Mouse (Mus musculus) CH12.LX (cell line): Measurements from ENCODE around the gene Mef2d. TPM values are rescaled to one million over a fixed set of nuclear protein-coding genes. Genes with fewer than 3 reads are reported as not detected.

Source experiments
- DNase-seq: peaks from one replicate; pipeline ENCODE4 v3.0.0-alpha.2; 2013; ENCODE audit errors: extremely low read depth
- H3K27ac ChIP-seq: 2 replicates; pipeline ENCODE4 v1.5.1; 2012; ENCODE audit warnings: low read depth, mild to moderate bottlenecking, control low read depth, moderate library complexity; ENCODE audit not compliant: insufficient read depth
- H3K27me3 ChIP-seq: replicated peaks from 2 replicates; pipeline ENCODE3; 2012; ENCODE audit warnings: inconsistent platforms
- H3K36me3 ChIP-seq, 2 experiments: replicated peaks in 1 of 2; 2 replicates each; pipeline versions ENCODE3 to v1.6.1; 2012; ENCODE audit warnings: inconsistent platforms in 1 of 2, low read length in 1 of 2, mild to moderate bottlenecking in 1 of 2, mixed read lengths in 1 of 2, moderate library complexity in 1 of 2; ENCODE audit not compliant: control insufficient read depth in 1 of 2, insufficient read depth in 1 of 2
- H3K4me1 ChIP-seq, 2 experiments: 2 replicates each; pipeline ENCODE4 v1.6.1; 2012; ENCODE audit warnings: inconsistent platforms in 1 of 2, moderate library complexity in 1 of 2; ENCODE audit not compliant: insufficient read depth in 2 of 2, control insufficient read depth in 1 of 2
- H3K4me2 ChIP-seq: 2 replicates; pipeline ENCODE4 v1.6.1; 2012; ENCODE audit warnings: low read depth, mild to moderate bottlenecking, control low read depth; ENCODE audit not compliant: poor library complexity, insufficient read depth, severe bottlenecking
- H3K4me3 ChIP-seq, 3 experiments: fragments of 150-350 bp in 1 of 3; sonication (generic) in 1 of 3; replicated peaks in 1 of 3; 2 replicates each; pipeline versions ENCODE3 to v1.5.1; 2011 to 2012; ENCODE audit warnings: low read depth in 2 of 3, low read length in 2 of 3, mild to moderate bottlenecking in 2 of 3, moderate library complexity in 2 of 3, control low read depth in 1 of 3, improper control_type of control experiment in 1 of 3, inconsistent platforms in 1 of 3, mixed read lengths in 1 of 3; ENCODE audit not compliant: poor library complexity in 1 of 3
- H3K79me2 ChIP-seq: replicated peaks from 2 replicates; pipeline ENCODE4 v1.6.1; 2012; ENCODE audit warnings: mild to moderate bottlenecking, moderate library complexity; ENCODE audit not compliant: control insufficient read depth, poor library complexity, insufficient read depth, severe bottlenecking; ENCODE audit errors: extremely low read depth
- H3K9ac ChIP-seq: 2 replicates; pipeline ENCODE4 v1.6.1; 2012; ENCODE audit warnings: low read depth, mild to moderate bottlenecking, control low read depth, moderate library complexity; ENCODE audit not compliant: insufficient read depth
- H3K9me3 ChIP-seq: replicated peaks from 2 replicates; pipeline ENCODE3; 2012; ENCODE audit warnings: low read length, inconsistent platforms, mixed read lengths
- BHLHE40 ChIP-seq: IDR thresholded peaks from 2 replicates; pipeline ENCODE4 v1.6.1; 2011; ENCODE audit warnings: mild to moderate bottlenecking, low read depth, low read length, improper control_type of control experiment
- CTCF ChIP-seq, 2 experiments: IDR thresholded peaks in 1 of 2; conservative IDR thresholded peaks in 1 of 2; 2 replicates each; pipeline ENCODE4 v1.5.1; 2011 to 2012; ENCODE audit warnings: low read depth in 2 of 2, low read length in 2 of 2, improper control_type of control experiment in 1 of 2, inconsistent platforms in 1 of 2, mild to moderate bottlenecking in 1 of 2, moderate library complexity in 1 of 2
- ZNF384 ChIP-seq: IDR thresholded peaks from 2 replicates; pipeline ENCODE4 v1.6.1; 2012; ENCODE audit warnings: low read depth, low read length, improper control_type of control experiment, inconsistent platforms
- dilution Hi-C: fragments of 300-500 bp; cut with MboI; formaldehyde crosslinking; loops from 2 replicates; pipeline ENCODE4 v1.14.3; 2020; ENCODE audit warnings: low sequenced_read_pairs; ENCODE audit not compliant: extremely low pct_unique_long_range_greater_than_20kb, extremely low pct_ligation_motif_present
- in situ Hi-C: fragments of 300-500 bp; cut with MboI; formaldehyde crosslinking; loops from 3 replicates; pipeline ENCODE4 v1.14.3; 2019; ENCODE audit warnings: low sequenced_read_pairs, low pct_ligation_motif_present, low pct_unique_long_range_greater_than_20kb, mixed read lengths
- polyA plus RNA-seq: library from polyadenylated mRNA; unstranded; fragments of >175 nt; gene quantifications from 2 replicates; pipeline ENCODE4 v1.2.1, GENCODE M21; 2012; ENCODE audit warnings: low read depth; ENCODE audit not compliant: insufficient read length
- total RNA-seq, 2 experiments: library from RNA; depleted of rRNA; stranded (reverse); fragments of 300-350 nt in 1 of 2; fragments of >200 nt in 1 of 2; gene quantifications; 2 replicates each; pipeline ENCODE4 v1.2.3; 2012 to 2014

Mef2d gene
- total and polyA plus RNA-seq, 3 experiments, result 4.8 to 75.8 (median 10.9) TPM

GRCm38 (mm10) chr3:88219940-88220339 lies 77.8 kb downstream of the Mef2d start:
- peaks cover 84% of the 10 kb centered on the region for H3K27me3 ChIP-seq
- peaks cover 5% of the 10 kb centered on the region for H3K9me3 ChIP-seq
- dilution Hi-C loops, result no loop called here
- no peaks in the 10 kb centered on the region for H3K36me3 ChIP-seq
- no peak overlapping the region for H3K4me2 ChIP-seq
- DNase-seq, result no peak
- in situ Hi-C loops, result no loop called here
- TF ChIP-seq ZNF384, result no peak
- peaks cover 0 to 8% of the 10 kb centered on the region in 2 experiments; a peak in 3 of 4 replicates for H3K4me1 ChIP-seq
- H3K79me2 ChIP-seq, result no peaks in the 10 kb centered on the region
- H3K9ac ChIP-seq, result no peak overlapping the region
- no peak overlapping the region for H3K4me3 ChIP-seq
- no peak overlapping the region for H3K27ac ChIP-seq

GRCm38 (mm10) chr3:88220842-88221241 lies 78.7 kb downstream of the Mef2d start:
- H3K27me3 ChIP-seq, result peaks cover 84% of the 10 kb centered on the region
- TF ChIP-seq BHLHE40, result no peak
- TF ChIP-seq CTCF (conservative IDR thresholded peaks at IDR 0.05 in 1 of 2, IDR thresholded peaks at IDR 0.05 in 1 of 2; ENCODE audit: low read depth in 2 of 2, low read length in 2 of 2), result peak in 1 of 2 experiments; percentile 25; a peak in 1 of 4 replicates
- TF ChIP-seq, all 38 proteins: peak for 1
- Histone ChIP-seq H3K4me1 (peaks cover 0 to 8% of the 10 kb centered on the region in 2 experiments; a peak in 2 of 4 replicates), H3K79me2 (no peaks in the 10 kb centered on the region), H3K4me2 (no peak overlapping the region), H3K4me3 (no peak overlapping the region), H3K27ac (no peak overlapping the region), H3K9me3 (no peaks in the 10 kb centered on the region), H3K9ac (no peak overlapping the region), H3K36me3 (no peaks in the 10 kb centered on the region)
- in situ Hi-C loops (no loop called here), dilution Hi-C loops (no loop called here)
- peak; percentile 49 for DNase-seq

Other genes starting within 250 kb of the Mef2d start
Only the 20 nearest of the 23 such genes appear.
- 160 and 176 TPM in 2 replicates for gene Mrpl24, start 222.9 kb upstream of the Mef2d start, total RNA-seq (2012; rRNA removed)
- gene Mrpl24, start 222.9 kb upstream of the Mef2d start, total RNA-seq (2014; rRNA removed), result 166 and 168 TPM in 2 replicates
- 123 and 156 TPM in 2 replicates for gene Mrpl24, start 222.9 kb upstream of the Mef2d start, polyA plus RNA-seq
- 40.8 and 52.9 TPM in 2 replicates for gene Isg20l2, start 212.1 kb upstream of the Mef2d start, total RNA-seq (2012; rRNA removed)
- gene Isg20l2, start 212.1 kb upstream of the Mef2d start, total RNA-seq (2014; rRNA removed), result 68.8 and 76.2 TPM in 2 replicates
- 44.5 and 45.0 TPM in 2 replicates for gene Isg20l2, start 212.1 kb upstream of the Mef2d start, polyA plus RNA-seq
- 11.4 and 12.3 TPM in 2 replicates for gene Rrnad1, start 211.7 kb upstream of the Mef2d start, total RNA-seq (2012; rRNA removed)
- gene Rrnad1, start 211.7 kb upstream of the Mef2d start, total RNA-seq (2014; rRNA removed), result 7.3 and 8.0 TPM in 2 replicates
- 11.7 and 12.5 TPM in 2 replicates for gene Rrnad1, start 211.7 kb upstream of the Mef2d start, polyA plus RNA-seq
- 0.38 TPM in 2 replicates for gene Crabp2, start 193.7 kb upstream of the Mef2d start, total RNA-seq (2012; rRNA removed)
- gene Crabp2, start 193.7 kb upstream of the Mef2d start, total RNA-seq (2014; rRNA removed), result 0.27 TPM in 1 of 2 replicates, not detected in the other
- 0.97 and 1.0 TPM in 2 replicates for gene Crabp2, start 193.7 kb upstream of the Mef2d start, polyA plus RNA-seq
- 0.04 TPM in 2 replicates for gene Nes, start 171.3 kb upstream of the Mef2d start, total RNA-seq (2012; rRNA removed)
- gene Nes, start 171.3 kb upstream of the Mef2d start, total RNA-seq (2014; rRNA removed), result 0.04 TPM in 1 of 2 replicates, not detected in the other
- 0.04 TPM in 2 replicates for gene Nes, start 171.3 kb upstream of the Mef2d start, polyA plus RNA-seq
- 0.04 TPM in 1 of 2 replicates, not detected in the other for gene Bcan, start 142.1 kb upstream of the Mef2d start, total RNA-seq (2012; rRNA removed)
- gene Bcan, start 142.1 kb upstream of the Mef2d start, total RNA-seq (2014; rRNA removed), result not detected in 2 replicates
- gene Bcan, start 142.1 kb upstream of the Mef2d start, polyA plus RNA-seq, result not detected in 2 replicates
- not detected in 2 replicates for gene Hapln2, start 114.8 kb upstream of the Mef2d start, total RNA-seq (2012; rRNA removed)
- gene Hapln2, start 114.8 kb upstream of the Mef2d start, total RNA-seq (2014; rRNA removed), result not detected in 2 replicates
- not detected in 2 replicates for gene Hapln2, start 114.8 kb upstream of the Mef2d start, polyA plus RNA-seq
- gene Gpatch4, start 99.3 kb upstream of the Mef2d start, total RNA-seq (2012; rRNA removed), result 49.1 and 64.2 TPM in 2 replicates
- gene Gpatch4, start 99.3 kb upstream of the Mef2d start, total RNA-seq (2014; rRNA removed), result 20.3 and 21.6 TPM in 2 replicates
- 128 and 182 TPM in 2 replicates for gene Gpatch4, start 99.3 kb upstream of the Mef2d start, polyA plus RNA-seq
- gene Naxe, start 83.9 kb upstream of the Mef2d start, total RNA-seq (2012; rRNA removed), result 98.1 and 124 TPM in 2 replicates
- gene Naxe, start 83.9 kb upstream of the Mef2d start, total RNA-seq (2014; rRNA removed), result 65.6 and 71.0 TPM in 2 replicates
- 80.5 and 91.3 TPM in 2 replicates for gene Naxe, start 83.9 kb upstream of the Mef2d start, polyA plus RNA-seq
- not detected in 2 replicates for gene Ttc24, start 64.1 kb upstream of the Mef2d start, total RNA-seq (2012; rRNA removed)
- not detected in 2 replicates for gene Ttc24, start 64.1 kb upstream of the Mef2d start, total RNA-seq (2014; rRNA removed)
- not detected in 2 replicates for gene Ttc24, start 64.1 kb upstream of the Mef2d start, polyA plus RNA-seq
- gene Iqgap3, start 60.4 kb upstream of the Mef2d start, total RNA-seq (2012; rRNA removed), result 15.9 and 21.9 TPM in 2 replicates
- gene Iqgap3, start 60.4 kb upstream of the Mef2d start, total RNA-seq (2014; rRNA removed), result 12.1 and 13.0 TPM in 2 replicates
- 16.1 and 18.3 TPM in 2 replicates for gene Iqgap3, start 60.4 kb upstream of the Mef2d start, polyA plus RNA-seq
- gene Rhbg, start 112.3 kb downstream of the Mef2d start, total RNA-seq (2012; rRNA removed), result 0.08 TPM in 1 of 2 replicates, not detected in the other
- not detected in 2 replicates for gene Rhbg, start 112.3 kb downstream of the Mef2d start, total RNA-seq (2014; rRNA removed)
- not detected in 2 replicates for gene Rhbg, start 112.3 kb downstream of the Mef2d start, polyA plus RNA-seq
- 0.08 TPM in 1 of 2 replicates, not detected in the other for gene Gm38392, start 144.8 kb downstream of the Mef2d start, total RNA-seq (2012; rRNA removed)
- not detected in 2 replicates for gene Gm38392, start 144.8 kb downstream of the Mef2d start, total RNA-seq (2014; rRNA removed)
- gene Gm38392, start 144.8 kb downstream of the Mef2d start, polyA plus RNA-seq, result not detected in 2 replicates
- 9.3 and 9.5 TPM in 2 replicates for gene Tsacc, start 154.6 kb downstream of the Mef2d start, total RNA-seq (2012; rRNA removed)
- gene Tsacc, start 154.6 kb downstream of the Mef2d start, total RNA-seq (2014; rRNA removed), result 4.4 and 6.7 TPM in 2 replicates
- gene Tsacc, start 154.6 kb downstream of the Mef2d start, polyA plus RNA-seq, result 9.1 and 11.3 TPM in 2 replicates
- 755 and 1,009 TPM in 2 replicates for gene Cct3, start 154.7 kb downstream of the Mef2d start, total RNA-seq (2012; rRNA removed)
- gene Cct3, start 154.7 kb downstream of the Mef2d start, total RNA-seq (2014; rRNA removed), result 742 and 817 TPM in 2 replicates
- gene Cct3, start 154.7 kb downstream of the Mef2d start, polyA plus RNA-seq, result 546 and 579 TPM in 2 replicates
- 67.4 and 75.6 TPM in 2 replicates for gene Glmp, start 182.7 kb downstream of the Mef2d start, total RNA-seq (2012; rRNA removed)
- gene Glmp, start 182.7 kb downstream of the Mef2d start, total RNA-seq (2014; rRNA removed), result 37.8 and 42.7 TPM in 2 replicates
- gene Glmp, start 182.7 kb downstream of the Mef2d start, polyA plus RNA-seq, result 134 and 163 TPM in 2 replicates
- 3.2 and 3.4 TPM in 2 replicates for gene Tmem79, start 193.8 kb downstream of the Mef2d start, total RNA-seq (2012; rRNA removed)
- gene Tmem79, start 193.8 kb downstream of the Mef2d start, total RNA-seq (2014; rRNA removed), result 1.0 and 1.6 TPM in 2 replicates
- 3.5 and 3.7 TPM in 2 replicates for gene Tmem79, start 193.8 kb downstream of the Mef2d start, polyA plus RNA-seq
- 58.3 and 65.9 TPM in 2 replicates for gene Smg5, start 193.9 kb downstream of the Mef2d start, total RNA-seq (2012; rRNA removed)
- gene Smg5, start 193.9 kb downstream of the Mef2d start, total RNA-seq (2014; rRNA removed), result 43.7 and 44.8 TPM in 2 replicates
- 77.0 and 81.6 TPM in 2 replicates for gene Smg5, start 193.9 kb downstream of the Mef2d start, polyA plus RNA-seq
- gene Paqr6, start 222.2 kb downstream of the Mef2d start, total RNA-seq (2012; rRNA removed), result 0.08 and 0.13 TPM in 2 replicates
- not detected in 2 replicates for gene Paqr6, start 222.2 kb downstream of the Mef2d start, total RNA-seq (2014; rRNA removed)
- 0.21 and 0.42 TPM in 2 replicates for gene Paqr6, start 222.2 kb downstream of the Mef2d start, polyA plus RNA-seq
- gene Bglap3, start 230.4 kb downstream of the Mef2d start, total RNA-seq (2012; rRNA removed), result 0.59 and 1.0 TPM in 2 replicates
- 1.7 and 2.7 TPM in 2 replicates for gene Bglap3, start 230.4 kb downstream of the Mef2d start, total RNA-seq (2014; rRNA removed)
- gene Bglap3, start 230.4 kb downstream of the Mef2d start, polyA plus RNA-seq, result 2.0 and 2.1 TPM in 2 replicates